Comparison of ENCODE assay signal across 18 mouse cellular contexts in genomic region chr12:112766586-112766985, GRCm38 (mm10). TPM values are rescaled to one million over a fixed set of nuclear protein-coding genes. Genes with fewer than 3 reads are reported as not detected.
"Had no signal": no experiment of that assay in that cellular context is flagged by ENCODE, and none has a peak within 500 bp of the region (broad histone marks: within the 10 kb centered on the region; RNA-seq: fewer than 3 reads in every experiment).

No protein-coding gene starts in this region.

- H3K27ac ChIP-seq: liver, embryonic 12.5 days; liver, embryonic 14.5 days; midbrain, embryonic 10.5 days; midbrain, embryonic 12.5 days; neural tube, embryonic 12.5 days; stomach, embryonic 15.5 days; stomach, postnatal 0 days had no signal

- H3K9ac ChIP-seq: liver, embryonic 12.5 days; liver, embryonic 14.5 days; lung, embryonic 14.5 days; midbrain, embryonic 12.5 days; neural tube, embryonic 12.5 days; stomach, embryonic 15.5 days had no signal

- H3K4me1 ChIP-seq: liver, embryonic 12.5 days; midbrain, embryonic 10.5 days; midbrain, embryonic 12.5 days; neural tube, embryonic 12.5 days; stomach, embryonic 15.5 days had no signal

- H3K27me3 ChIP-seq: midbrain, embryonic 12.5 days; neural tube, embryonic 12.5 days; stomach, embryonic 15.5 days had no signal

- H3K36me3 ChIP-seq: liver, embryonic 12.5 days; midbrain, embryonic 10.5 days; midbrain, embryonic 12.5 days; neural tube, embryonic 12.5 days; stomach, embryonic 15.5 days had no signal

- ATAC-seq: liver, embryonic 12.5 days; midbrain, embryonic 16.5 days had no signal

- H3K9me3 ChIP-seq: liver, embryonic 12.5 days; midbrain, embryonic 10.5 days; midbrain, embryonic 12.5 days; neural tube, embryonic 12.5 days; stomach, embryonic 15.5 days had no signal

- H3K4me3 ChIP-seq: liver, embryonic 12.5 days; midbrain, embryonic 10.5 days; midbrain, embryonic 12.5 days; myocyte; neural tube, embryonic 12.5 days; stomach, embryonic 15.5 days had no signal

- DNase-seq: lung, embryonic 14.5 days; lung, postnatal 10 days; lung, postnatal 4 days; midbrain, embryonic 14.5 days; right cerebral cortex, postnatal 14 days; thymus, adult 2 months; thymus, postnatal 25 days; thymus, postnatal 4 days had no signal

- H3K4me2 ChIP-seq: liver, embryonic 12.5 days; lung, embryonic 14.5 days; midbrain, embryonic 12.5 days; neural tube, embryonic 12.5 days; stomach, embryonic 15.5 days had no signal

RNA-seq across cellular contexts. Expression of gene Ahnak2, which starts 35.9 kb away (rescaled TPM):
- total RNA-seq: megakaryocyte-erythroid progenitor cell, adult 5-6 weeks had no signal
